Mouse (Mus musculus): Measurements from ENCODE around the gene Mettl8. TPM values are rescaled to one million over a fixed set of nuclear protein-coding genes. Genes with fewer than 3 reads are reported as not detected.

The Mettl8 gene
- polyA plus RNA-seq, 1 experiment: 21.1 TPM

DNA sequence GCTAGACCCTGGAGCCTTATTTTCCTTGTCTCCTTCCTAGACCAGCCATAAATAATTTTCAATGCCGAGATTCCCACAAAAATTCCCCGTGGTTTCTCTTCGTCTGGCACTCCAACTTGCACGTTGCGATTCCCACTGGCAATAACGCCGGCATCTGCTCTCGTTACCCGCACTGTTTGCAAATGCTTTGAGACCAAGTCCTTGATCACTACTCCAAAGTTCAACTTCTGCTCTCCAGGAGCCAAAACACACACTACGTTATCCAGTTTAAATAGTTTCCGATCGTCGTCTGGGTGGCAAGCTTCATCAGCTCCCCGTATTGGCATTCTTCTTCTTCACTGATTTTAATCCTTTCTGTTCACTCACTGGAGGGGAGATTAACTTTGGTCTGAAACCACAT lies 114.6 kb downstream of the Mettl8 start:
- H3K4me3 ChIP-seq (ENCODE audit: low read depth, low read length): no peak overlapping the region
- H3K27ac ChIP-seq (ENCODE audit: insufficient read depth, low read length): no peak overlapping the region
- TF ChIP-seq EP300 (IDR thresholded peaks at IDR 0.05; ENCODE audit: insufficient read depth, low read depth, low read length) (no peak), POLR2A (IDR thresholded peaks at IDR 0.05; ENCODE audit: insufficient read depth, low read length) (no peak), CTCF (IDR thresholded peaks at IDR 0.05; ENCODE audit: low read depth, low read length) (no peak)
- H3K27me3 ChIP-seq (ENCODE audit: control insufficient read depth, insufficient read depth, low read length, poor library complexity, severe bottlenecking): no peaks in the 10 kb centered on the region
- H3K9me3 ChIP-seq (replicated peaks; ENCODE audit: control insufficient read depth, insufficient read depth, low read length, poor library complexity, severe bottlenecking): no peaks in the 10 kb centered on the region
- no peaks in the 10 kb centered on the region for H3K36me3 ChIP-seq (ENCODE audit: control insufficient read depth, insufficient read depth, low read length, poor library complexity, severe bottlenecking)
- no peak overlapping the region for H3K9ac ChIP-seq (ENCODE audit: low read depth, poor library complexity, severe bottlenecking)
- no peaks in the 10 kb centered on the region for H3K4me1 ChIP-seq (ENCODE audit: control insufficient read depth, insufficient read depth, low read length)

GRCm38 (mm10) chr2:70938844-70939494 lies 116.4 kb downstream of the Mettl8 start:
- no peak overlapping the region for H3K9ac ChIP-seq (ENCODE audit: low read depth, poor library complexity, severe bottlenecking)
- H3K4me3 ChIP-seq (ENCODE audit: low read depth, low read length): no peak overlapping the region
- no peaks in the 10 kb centered on the region for H3K27me3 ChIP-seq (ENCODE audit: control insufficient read depth, insufficient read depth, low read length, poor library complexity, severe bottlenecking)

GRCm38 (mm10) chr2:70934772-70935171 lies 120.6 kb downstream of the Mettl8 start:
- Histone ChIP-seq H3K36me3 (ENCODE audit: control insufficient read depth, insufficient read depth, low read length, poor library complexity, severe bottlenecking) (no peaks in the 10 kb centered on the region), H3K4me1 (ENCODE audit: control insufficient read depth, insufficient read depth, low read length) (no peaks in the 10 kb centered on the region), H3K9me3 (replicated peaks; ENCODE audit: control insufficient read depth, insufficient read depth, low read length, poor library complexity, severe bottlenecking) (no peaks in the 10 kb centered on the region), H3K4me3 (ENCODE audit: low read depth, low read length) (no peak overlapping the region), H3K27me3 (ENCODE audit: control insufficient read depth, insufficient read depth, low read length, poor library complexity, severe bottlenecking) (no peaks in the 10 kb centered on the region), H3K9ac (ENCODE audit: low read depth, poor library complexity, severe bottlenecking) (no peak overlapping the region), H3K27ac (ENCODE audit: insufficient read depth, low read length) (no peak overlapping the region)
- TF ChIP-seq POLR2A (IDR thresholded peaks at IDR 0.05; ENCODE audit: insufficient read depth, low read length) (no peak), EP300 (IDR thresholded peaks at IDR 0.05; ENCODE audit: insufficient read depth, low read depth, low read length) (no peak), CTCF (IDR thresholded peaks at IDR 0.05; ENCODE audit: low read depth, low read length) (no peak)

More at GRCm38 (mm10) chr2:70938844-70939494, 116.4 kb downstream of the Mettl8 start:
- Histone ChIP-seq H3K9me3 (replicated peaks; ENCODE audit: control insufficient read depth, insufficient read depth, low read length, poor library complexity, severe bottlenecking) (no peaks in the 10 kb centered on the region), H3K27ac (ENCODE audit: insufficient read depth, low read length) (no peak overlapping the region), H3K4me1 (ENCODE audit: control insufficient read depth, insufficient read depth, low read length) (no peaks in the 10 kb centered on the region), H3K36me3 (ENCODE audit: control insufficient read depth, insufficient read depth, low read length, poor library complexity, severe bottlenecking) (no peaks in the 10 kb centered on the region)
- TF ChIP-seq POLR2A (IDR thresholded peaks at IDR 0.05; ENCODE audit: insufficient read depth, low read length): no peak
- no peak for TF ChIP-seq EP300 (IDR thresholded peaks at IDR 0.05; ENCODE audit: insufficient read depth, low read depth, low read length)
- TF ChIP-seq CTCF (IDR thresholded peaks at IDR 0.05; ENCODE audit: low read depth, low read length): no peak

DNA sequence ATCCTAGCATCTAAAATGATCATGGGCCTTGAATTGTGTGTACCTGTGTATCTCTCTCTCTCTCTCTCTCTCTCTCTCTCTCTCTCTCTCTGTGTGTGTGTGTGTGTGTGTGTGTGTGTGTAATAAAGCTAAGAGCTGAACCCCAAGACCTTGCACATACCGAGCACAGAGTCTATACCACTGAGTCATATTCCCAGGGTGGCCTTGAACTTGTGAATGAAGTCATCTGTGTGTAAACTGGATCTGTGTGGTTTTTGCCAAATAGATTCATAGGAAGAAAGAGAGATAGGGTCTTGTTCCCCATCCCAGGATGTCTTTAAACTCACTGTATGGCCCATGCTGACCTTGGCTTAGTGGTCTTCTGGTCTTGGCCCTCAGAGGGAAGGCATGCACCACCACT lies 121.9 kb downstream of the Mettl8 start:
- TF ChIP-seq POLR2A (IDR thresholded peaks at IDR 0.05; ENCODE audit: insufficient read depth, low read length) (no peak), CTCF (IDR thresholded peaks at IDR 0.05; ENCODE audit: low read depth, low read length) (no peak), EP300 (IDR thresholded peaks at IDR 0.05; ENCODE audit: insufficient read depth, low read depth, low read length) (no peak)
- no peak overlapping the region for H3K9ac ChIP-seq (ENCODE audit: low read depth, poor library complexity, severe bottlenecking)
- no peaks in the 10 kb centered on the region for H3K27me3 ChIP-seq (ENCODE audit: control insufficient read depth, insufficient read depth, low read length, poor library complexity, severe bottlenecking)
- no peaks in the 10 kb centered on the region for H3K4me1 ChIP-seq (ENCODE audit: control insufficient read depth, insufficient read depth, low read length)
- H3K9me3 ChIP-seq (replicated peaks; ENCODE audit: control insufficient read depth, insufficient read depth, low read length, poor library complexity, severe bottlenecking): no peaks in the 10 kb centered on the region
- H3K36me3 ChIP-seq (ENCODE audit: control insufficient read depth, insufficient read depth, low read length, poor library complexity, severe bottlenecking): no peaks in the 10 kb centered on the region
- no peak overlapping the region for H3K4me3 ChIP-seq (ENCODE audit: low read depth, low read length)
- no peak overlapping the region for H3K27ac ChIP-seq (ENCODE audit: insufficient read depth, low read length)

GRCm38 (mm10) chr2:70932965-70933364 lies 122.4 kb downstream of the Mettl8 start:
- Histone ChIP-seq H3K4me3 (ENCODE audit: low read depth, low read length) (no peak overlapping the region), H3K27me3 (ENCODE audit: control insufficient read depth, insufficient read depth, low read length, poor library complexity, severe bottlenecking) (no peaks in the 10 kb centered on the region), H3K27ac (ENCODE audit: insufficient read depth, low read length) (no peak overlapping the region), H3K9me3 (replicated peaks; ENCODE audit: control insufficient read depth, insufficient read depth, low read length, poor library complexity, severe bottlenecking) (no peaks in the 10 kb centered on the region), H3K9ac (ENCODE audit: low read depth, poor library complexity, severe bottlenecking) (no peak overlapping the region), H3K4me1 (ENCODE audit: control insufficient read depth, insufficient read depth, low read length) (no peaks in the 10 kb centered on the region), H3K36me3 (ENCODE audit: control insufficient read depth, insufficient read depth, low read length, poor library complexity, severe bottlenecking) (no peaks in the 10 kb centered on the region)
- no peak for TF ChIP-seq CTCF (IDR thresholded peaks at IDR 0.05; ENCODE audit: low read depth, low read length)
- TF ChIP-seq POLR2A (IDR thresholded peaks at IDR 0.05; ENCODE audit: insufficient read depth, low read length): no peak
- TF ChIP-seq EP300 (IDR thresholded peaks at IDR 0.05; ENCODE audit: insufficient read depth, low read depth, low read length): no peak

DNA sequence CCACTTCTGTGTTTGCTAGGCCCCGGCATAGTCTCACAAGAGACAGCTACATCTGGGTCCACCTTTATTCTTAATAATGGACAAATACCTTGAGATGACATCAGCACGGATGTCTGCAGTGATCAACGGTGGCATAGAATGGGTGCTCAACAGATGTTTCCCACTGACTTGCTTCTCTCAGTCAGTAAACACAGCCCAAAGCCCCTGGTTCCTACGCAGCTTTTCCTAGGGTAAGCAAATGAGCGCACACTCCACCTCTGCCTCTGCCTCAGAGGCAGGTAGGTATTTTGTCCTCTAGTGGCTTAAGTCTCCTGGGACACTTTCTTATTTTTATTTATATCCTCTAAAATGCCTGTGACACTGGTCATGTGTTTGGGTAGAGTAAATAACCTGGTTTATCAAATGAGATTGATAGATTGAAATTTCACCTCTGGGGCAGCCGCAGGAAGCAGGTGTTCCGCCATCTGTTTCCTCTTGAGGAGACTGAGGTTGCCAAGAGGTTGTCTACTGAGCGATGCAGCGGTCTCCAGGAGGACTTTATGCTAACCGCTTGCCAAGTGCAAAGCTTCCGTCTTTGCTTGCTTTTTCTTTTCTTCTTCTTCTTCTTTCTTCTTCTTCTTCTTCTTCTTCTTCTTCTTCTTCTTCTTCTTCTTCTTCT lies 124.6 kb downstream of the Mettl8 start:
- Histone ChIP-seq H3K36me3 (ENCODE audit: control insufficient read depth, insufficient read depth, low read length, poor library complexity, severe bottlenecking) (no peaks in the 10 kb centered on the region), H3K4me1 (ENCODE audit: control insufficient read depth, insufficient read depth, low read length) (no peaks in the 10 kb centered on the region), H3K27ac (ENCODE audit: insufficient read depth, low read length) (no peak overlapping the region), H3K9me3 (replicated peaks; ENCODE audit: control insufficient read depth, insufficient read depth, low read length, poor library complexity, severe bottlenecking) (no peaks in the 10 kb centered on the region), H3K4me3 (ENCODE audit: low read depth, low read length) (no peak overlapping the region), H3K27me3 (ENCODE audit: control insufficient read depth, insufficient read depth, low read length, poor library complexity, severe bottlenecking) (no peaks in the 10 kb centered on the region), H3K9ac (ENCODE audit: low read depth, poor library complexity, severe bottlenecking) (no peak overlapping the region)
- TF ChIP-seq CTCF (IDR thresholded peaks at IDR 0.05; ENCODE audit: low read depth, low read length): no peak
- TF ChIP-seq EP300 (IDR thresholded peaks at IDR 0.05; ENCODE audit: insufficient read depth, low read depth, low read length): no peak
- TF ChIP-seq POLR2A (IDR thresholded peaks at IDR 0.05; ENCODE audit: insufficient read depth, low read length): no peak

Measured in ES-Bruce4 (cell line).